Mouse (Mus musculus): ENCODE results near the gene Gm597. TPM values are rescaled to one million over a fixed set of nuclear protein-coding genes. Genes with fewer than 3 reads are reported as not detected.

The Gm597 gene
- not detected in 2 replicates for polyA plus RNA-seq (2014; fragmentation: Nextera tagmentation; extraction: Ambion mirVana)

DNA sequence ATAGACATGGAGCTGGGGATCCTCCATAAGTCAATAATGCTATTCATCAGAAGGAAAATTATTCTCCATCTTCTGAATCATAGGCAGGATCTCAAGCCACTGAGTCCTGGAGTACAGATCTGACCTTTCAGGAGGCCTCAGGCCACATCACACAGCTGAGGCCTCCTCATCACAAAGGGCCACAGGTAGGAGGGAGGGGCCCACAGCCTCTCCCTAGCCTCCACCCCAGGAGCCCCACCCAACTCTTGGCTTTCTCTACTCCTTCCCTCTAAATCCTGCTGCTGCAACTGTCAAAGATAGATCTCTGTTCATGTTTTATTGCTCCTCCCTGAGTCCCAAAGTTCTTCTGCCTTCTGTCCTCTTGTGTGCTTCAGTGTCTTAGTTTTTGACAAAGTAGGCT is at the start of gene Gm597:
Gm597 (minus strand) TSS at position 101 of the 400 bp plus-strand sequence.
- H3K4me2 ChIP-seq (replicated peaks; ENCODE audit: low read depth, low read length) = no peak within 1 kb of the TSS
- no peak within 1 kb of the TSS for H3K27ac ChIP-seq (ENCODE audit: low read length)
- H3K36me3 ChIP-seq (ENCODE audit: control insufficient read depth, insufficient read depth, low read length) = no peaks in the 10 kb centered on the region
- no peaks in the 10 kb centered on the region for H3K27me3 ChIP-seq (ENCODE audit: control insufficient read depth, insufficient read depth, low read length)
- no peaks in the 10 kb centered on the region for H3K4me1 ChIP-seq (ENCODE audit: control insufficient read depth, insufficient read depth, low read length)
- H3K4me3 ChIP-seq (ENCODE audit: low read depth, low read length) = no peak within 1 kb of the TSS
- no peaks in the 10 kb centered on the region for H3K9me3 ChIP-seq (ENCODE audit: control insufficient read depth, low read depth, low read length)
- no peak for ATAC-seq (ENCODE audit: insufficient number of reproducible peaks, insufficient read depth, low FRiP score, low read depth)
- H3K9ac ChIP-seq (replicated peaks; ENCODE audit: low read depth, low read length) = no peak within 1 kb of the TSS

DNA sequence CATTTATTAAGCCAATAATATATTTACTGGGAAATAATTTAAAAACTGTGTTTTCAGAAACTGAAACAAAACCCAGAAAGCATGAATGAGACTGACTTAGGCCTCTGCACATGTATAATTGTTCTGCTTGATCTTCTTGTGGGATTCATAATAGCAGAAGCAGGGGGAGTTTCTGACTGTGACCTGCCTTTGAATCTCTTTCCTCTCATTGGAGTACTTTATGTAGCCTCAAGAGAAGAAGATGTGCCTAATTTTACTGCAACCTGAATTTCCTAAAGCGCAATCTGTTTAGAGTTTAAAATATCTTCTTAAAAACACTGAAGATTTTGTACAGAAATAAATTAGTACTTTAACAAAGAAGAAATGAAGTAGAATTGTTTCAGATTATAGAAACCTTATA is 27.6 kb upstream of the Gm597 start:
- Histone ChIP-seq H3K4me2 (replicated peaks; ENCODE audit: low read depth, low read length) (no peak overlapping the region), H3K9ac (replicated peaks; ENCODE audit: low read depth, low read length) (no peak overlapping the region), H3K27me3 (ENCODE audit: control insufficient read depth, insufficient read depth, low read length) (no peaks in the 10 kb centered on the region), H3K36me3 (ENCODE audit: control insufficient read depth, insufficient read depth, low read length) (no peaks in the 10 kb centered on the region), H3K9me3 (ENCODE audit: control insufficient read depth, low read depth, low read length) (no peaks in the 10 kb centered on the region), H3K4me1 (ENCODE audit: control insufficient read depth, insufficient read depth, low read length) (no peaks in the 10 kb centered on the region), H3K4me3 (ENCODE audit: low read depth, low read length) (no peak overlapping the region), H3K27ac (ENCODE audit: low read length) (no peak overlapping the region)
- ATAC-seq (ENCODE audit: insufficient number of reproducible peaks, insufficient read depth, low FRiP score, low read depth) = no peak
- WGBS = 98% methylated on average over 1 of the region's 1 CpGs

DNA sequence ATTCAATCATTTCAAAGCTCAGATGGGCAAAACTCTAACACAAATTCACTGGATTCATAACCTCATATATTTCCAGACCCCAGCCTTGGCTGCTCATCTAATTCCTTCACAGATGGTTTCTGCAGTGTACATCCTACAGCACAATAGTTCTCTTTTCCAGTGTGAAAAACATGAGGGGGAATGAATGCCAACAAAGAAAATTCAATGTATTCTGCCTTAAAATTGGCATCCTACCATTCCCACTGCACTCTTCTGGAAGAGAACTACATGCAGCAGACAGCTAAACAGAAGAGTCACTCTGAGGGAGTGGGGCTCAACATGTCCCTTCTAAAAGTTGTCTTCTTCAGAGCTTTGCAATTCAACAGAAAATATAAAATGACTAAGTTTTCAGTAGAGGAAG is 26.6 kb upstream of the Gm597 start:
- H3K9ac ChIP-seq (replicated peaks; ENCODE audit: low read depth, low read length) = no peak overlapping the region
- no peaks in the 10 kb centered on the region for H3K36me3 ChIP-seq (ENCODE audit: control insufficient read depth, insufficient read depth, low read length)

DNA sequence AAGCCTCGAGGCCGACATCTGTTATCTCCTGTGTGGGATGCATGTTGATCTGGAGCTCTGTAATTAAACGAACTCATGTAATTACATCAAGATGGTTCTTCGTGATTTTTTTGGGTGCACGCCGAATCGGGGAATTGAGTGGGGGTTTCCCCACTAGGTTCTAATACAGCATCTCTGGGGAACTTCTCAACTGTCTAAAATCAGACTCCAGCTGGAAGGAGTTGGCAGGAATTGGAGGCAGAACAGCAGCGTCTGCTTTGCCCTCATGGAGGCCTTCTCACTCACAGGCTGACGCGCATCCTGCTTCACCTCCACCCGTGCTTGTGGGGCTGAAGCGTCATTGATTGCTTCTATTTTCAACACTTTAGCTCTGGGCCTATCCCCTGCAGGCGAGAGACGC is 20.8 kb upstream of the Gm597 start:
- no peak for ATAC-seq (ENCODE audit: insufficient number of reproducible peaks, insufficient read depth, low FRiP score, low read depth)
- no peaks in the 10 kb centered on the region for H3K27me3 ChIP-seq (ENCODE audit: control insufficient read depth, insufficient read depth, low read length)
- no peaks in the 10 kb centered on the region for H3K9me3 ChIP-seq (ENCODE audit: control insufficient read depth, low read depth, low read length)
- WGBS = 87% methylated on average over 14 of the region's 14 CpGs
- no peak overlapping the region for H3K4me2 ChIP-seq (replicated peaks; ENCODE audit: low read depth, low read length)
- no peak overlapping the region for H3K4me3 ChIP-seq (ENCODE audit: low read depth, low read length)
- H3K4me1 ChIP-seq (ENCODE audit: control insufficient read depth, insufficient read depth, low read length) = no peaks in the 10 kb centered on the region
- H3K36me3 ChIP-seq (ENCODE audit: control insufficient read depth, insufficient read depth, low read length) = no peaks in the 10 kb centered on the region
- no peak overlapping the region for H3K27ac ChIP-seq (ENCODE audit: low read length)
- H3K9ac ChIP-seq (replicated peaks; ENCODE audit: low read depth, low read length) = no peak overlapping the region

More for the DNA sequence above, 26.6 kb upstream of the Gm597 start:
- H3K4me3 ChIP-seq (ENCODE audit: low read depth, low read length) = no peak overlapping the region
- no peak overlapping the region for H3K27ac ChIP-seq (ENCODE audit: low read length)
- ATAC-seq (ENCODE audit: insufficient number of reproducible peaks, insufficient read depth, low FRiP score, low read depth) = no peak
- no peaks in the 10 kb centered on the region for H3K9me3 ChIP-seq (ENCODE audit: control insufficient read depth, low read depth, low read length)
- H3K27me3 ChIP-seq (ENCODE audit: control insufficient read depth, insufficient read depth, low read length) = no peaks in the 10 kb centered on the region
- H3K4me2 ChIP-seq (replicated peaks; ENCODE audit: low read depth, low read length) = no peak overlapping the region
- no peaks in the 10 kb centered on the region for H3K4me1 ChIP-seq (ENCODE audit: control insufficient read depth, insufficient read depth, low read length)
